Mouse (Mus musculus): ENCODE measurements at regions not wholly inside any gene's neighbourhood (a gene's known extent, or its start where the extent isn't known, plus 50 kb on each side); places are given as distances from the start of the nearest gene placed in this dataset.
"Not testable (repeated sequence)": the region's sequence is repeated elsewhere in the genome, so short reads cannot be mapped to it uniquely, and the experiment has no call there.

DNA sequence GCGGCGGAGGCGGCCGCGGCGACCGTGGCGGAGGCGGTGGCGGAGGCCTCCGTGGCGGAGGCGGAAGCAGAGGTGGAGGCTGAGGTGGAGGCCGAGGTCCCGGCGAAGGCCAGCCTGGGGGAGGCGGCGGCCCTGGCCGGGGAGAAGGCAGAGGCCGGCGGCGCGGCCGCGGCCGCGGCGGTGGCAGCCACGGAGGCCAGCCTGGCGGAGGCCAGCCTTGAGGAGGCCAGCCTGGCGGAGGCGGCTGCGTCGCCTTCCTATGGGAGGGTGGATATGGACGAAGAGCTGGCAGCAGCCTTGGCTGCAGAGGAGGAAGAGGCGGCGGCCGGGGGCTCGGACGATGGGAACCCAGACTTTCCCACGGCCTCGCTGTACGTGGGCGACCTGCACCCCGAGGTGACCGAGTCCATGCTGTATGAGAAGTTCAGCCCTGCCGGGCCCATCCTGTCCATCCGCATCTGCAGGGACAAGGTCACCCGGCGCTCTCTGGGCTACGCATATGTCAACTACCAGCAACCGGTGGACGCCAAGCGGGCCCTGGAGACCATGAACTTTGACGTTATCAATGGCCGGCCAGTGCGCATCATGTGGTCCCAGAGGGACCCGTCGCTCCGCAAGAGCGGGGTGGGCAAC is 85.4 kb downstream of the 1700018G05Rik start:
- not testable (repeated sequence) for TF ChIP-seq POLR2A (IDR thresholded peaks at IDR 0.05; ENCODE audit: insufficient read length, low read depth); CEBPB (IDR thresholded peaks at IDR 0.05; ENCODE audit: insufficient read depth, poor library complexity, severe bottlenecking)

Data from myocyte (in vitro differentiated cells).